Mouse (Mus musculus) midbrain, embryonic 11.5 days (tissue): Measurements from ENCODE around the gene Mrpl39. TPM values are rescaled to one million over a fixed set of nuclear protein-coding genes. Genes with fewer than 3 reads are reported as not detected.

Experiments used
- ATAC-seq: fragments of 200-750 bp; cut with Nextera tagmentation; 2 replicates; pipeline ENCODE4 v1.8.0; 2017; ENCODE audit warnings: moderate TSS enrichment, moderate library complexity; ENCODE audit not compliant: low FRiP score
- DNase-seq: peaks from one replicate; pipeline ENCODE4 v3.0.0; 2015; ENCODE audit warnings: low spot score; ENCODE audit errors: missing footprints
- H3K27ac ChIP-seq: fragments of 300-500 bp; sonication (generic); 2 replicates; pipeline ENCODE4 v1.5.1; 2014; ENCODE audit warnings: low read depth, low read length
- H3K27me3 ChIP-seq: fragments of 300-500 bp; sonication (generic); 2 replicates; pipeline ENCODE4 v1.6.1; 2014; ENCODE audit warnings: mild to moderate bottlenecking, low read length, moderate library complexity, mixed read lengths; ENCODE audit not compliant: control insufficient read depth, insufficient read depth
- H3K36me3 ChIP-seq: fragments of 300-500 bp; sonication (generic); 2 replicates; pipeline ENCODE4 v1.6.1; 2014; ENCODE audit warnings: mild to moderate bottlenecking, low read length, moderate library complexity, mixed read lengths; ENCODE audit not compliant: control insufficient read depth, insufficient read depth
- H3K4me1 ChIP-seq: fragments of 300-500 bp; sonication (generic); 2 replicates; pipeline ENCODE4 v1.6.1; 2014; ENCODE audit warnings: low read length; ENCODE audit not compliant: control insufficient read depth, insufficient read depth
- H3K4me2 ChIP-seq: fragments of 300-500 bp; sonication (generic); 2 replicates; pipeline ENCODE4 v1.6.1; 2014; ENCODE audit warnings: mild to moderate bottlenecking, moderate library complexity
- H3K4me3 ChIP-seq: fragments of 300-500 bp; sonication (generic); 2 replicates; pipeline ENCODE4 v1.5.1; 2014; ENCODE audit warnings: low read depth, low read length
- H3K9ac ChIP-seq: fragments of 300-500 bp; sonication (generic); 2 replicates; pipeline ENCODE4 v1.6.1; 2014; ENCODE audit warnings: low read length
- H3K9me3 ChIP-seq: fragments of 300-500 bp; sonication (generic); 2 replicates; pipeline ENCODE4 v1.6.1; 2016; ENCODE audit warnings: low read length; ENCODE audit not compliant: control insufficient read depth
- WGBS: fragments of 180-500 bp; shearing (Covaris S2); extraction: QIAGEN DNeasy Blood & Tissue Kit; methylation state at CpG from one replicate; pipeline ENCODE4 v1.1.7; 2014; 5-methylcytosine and 5-hydroxymethylcytosine counted together
- polyA plus RNA-seq: library from polyadenylated mRNA; unstranded; fragments of >200 nt; fragmentation: Nextera tagmentation; extraction: Ambion mirVana; gene quantifications from 2 replicates; pipeline ENCODE4 v1.2.1, GENCODE M21; 2014

Gene Mrpl39
- polyA plus RNA-seq, 1 experiment from 2014 or later: 60.4 TPM

GRCm38 (mm10) chr16:84704661-84705240 lies 30.8 kb downstream of the Mrpl39 start:
- ATAC-seq (no peak), DNase-seq (no peak)
- peaks cover 5% of the 10 kb centered on the region for H3K27me3 ChIP-seq
- no peak overlapping the region for H3K4me2 ChIP-seq
- H3K4me1 ChIP-seq: no peaks in the 10 kb centered on the region; the same call in 1 of the 2 replicates
- no peak overlapping the region for H3K27ac ChIP-seq
- no peaks in the 10 kb centered on the region for H3K36me3 ChIP-seq
- H3K9ac ChIP-seq: no peak overlapping the region
- no peak overlapping the region for H3K4me3 ChIP-seq
- WGBS: 79% methylated on average over 8 of the region's 8 CpGs
- no peaks in the 10 kb centered on the region for H3K9me3 ChIP-seq

GRCm38 (mm10) chr16:84703769-84704660 lies 31.5 kb downstream of the Mrpl39 start:
- H3K9me3 ChIP-seq: no peaks in the 10 kb centered on the region
- DNase-seq (peak; percentile 85), ATAC-seq (no peak)
- peaks cover 5% of the 10 kb centered on the region for H3K27me3 ChIP-seq
- peak overlapping the region; percentile 63; the same call in 1 of the 2 replicates for H3K4me3 ChIP-seq
- 69% methylated on average over 13 of the region's 13 CpGs for WGBS
- no peak overlapping the region for H3K9ac ChIP-seq
- H3K4me1 ChIP-seq: no peaks in the 10 kb centered on the region; the same call in 1 of the 2 replicates
- no peak overlapping the region for H3K27ac ChIP-seq
- H3K4me2 ChIP-seq: peak overlapping the region; percentile 96
- no peaks in the 10 kb centered on the region for H3K36me3 ChIP-seq

- under 1% methylated on average over 55 of the region's 55 CpGs for WGBS
- H3K27ac ChIP-seq: no peak overlapping the region
- H3K4me1 ChIP-seq: no peaks in the 10 kb centered on the region; the same call in 1 of the 2 replicates
- H3K27me3 ChIP-seq: peaks cover 5% of the 10 kb centered on the region
- peak; percentile 94 for DNase-seq
- peak overlapping the region; percentile 96 for H3K4me2 ChIP-seq
- ATAC-seq: peak; percentile 89
- peak overlapping the region; percentile 63 for H3K4me3 ChIP-seq
- no peaks in the 10 kb centered on the region for H3K9me3 ChIP-seq
- no peaks in the 10 kb centered on the region for H3K36me3 ChIP-seq
- H3K9ac ChIP-seq: peak overlapping the region; percentile 67
Measured at GRCm38 (mm10) chr16:84703129-84703768, 32.3 kb downstream of the Mrpl39 start.

GRCm38 (mm10) chr16:84702230-84703128 lies 33.1 kb downstream of the Mrpl39 start:
- Histone ChIP-seq H3K4me2 (peak overlapping the region; percentile 96), H3K9me3 (no peaks in the 10 kb centered on the region), H3K4me3 (peak overlapping the region; percentile 63), H3K27me3 (peaks cover 5% of the 10 kb centered on the region), H3K4me1 (no peaks in the 10 kb centered on the region; the same call in 1 of the 2 replicates), H3K27ac (no peak overlapping the region), H3K36me3 (no peaks in the 10 kb centered on the region), H3K9ac (peak overlapping the region; percentile 67)
- ATAC-seq (peak; percentile 71), DNase-seq (peak; percentile 93)
- WGBS: 12% methylated on average over 39 of the region's 39 CpGs

- no peaks in the 10 kb centered on the region for H3K9me3 ChIP-seq
- no peak overlapping the region for H3K27ac ChIP-seq
- no peak for ATAC-seq
- DNase-seq: no peak
- peaks cover 5% of the 10 kb centered on the region for H3K27me3 ChIP-seq
- H3K36me3 ChIP-seq: no peaks in the 10 kb centered on the region
- no peak overlapping the region for H3K9ac ChIP-seq
- H3K4me1 ChIP-seq: no peaks in the 10 kb centered on the region; the same call in 1 of the 2 replicates
- 88% methylated on average over 5 of the region's 5 CpGs for WGBS
- H3K4me2 ChIP-seq: no peak overlapping the region
- no peak overlapping the region for H3K4me3 ChIP-seq
Measured at GRCm38 (mm10) chr16:84701041-84701440, 34.5 kb downstream of the Mrpl39 start.

GRCm38 (mm10) chr16:84698708-84699107 lies 36.8 kb downstream of the Mrpl39 start:
- Histone ChIP-seq H3K27me3 (peaks cover 3% of the 10 kb centered on the region; the same call in 1 of the 2 replicates), H3K9me3 (no peaks in the 10 kb centered on the region), H3K36me3 (no peaks in the 10 kb centered on the region), H3K4me1 (no peaks in the 10 kb centered on the region; the same call in 1 of the 2 replicates), H3K4me3 (no peak overlapping the region), H3K27ac (no peak overlapping the region), H3K4me2 (no peak overlapping the region), H3K9ac (no peak overlapping the region)
- 73% methylated on average over 6 of the region's 6 CpGs for WGBS
- DNase-seq (no peak), ATAC-seq (no peak)

GRCm38 (mm10) chr16:84696178-84696577 lies 39.4 kb downstream of the Mrpl39 start:
- Histone ChIP-seq H3K36me3 (no peaks in the 10 kb centered on the region), H3K9me3 (no peaks in the 10 kb centered on the region), H3K4me1 (no peaks in the 10 kb centered on the region), H3K27me3 (no peaks in the 10 kb centered on the region), H3K4me3 (no peak overlapping the region), H3K4me2 (no peak overlapping the region), H3K27ac (no peak overlapping the region), H3K9ac (no peak overlapping the region)
- 86% methylated on average over 11 of the region's 11 CpGs for WGBS
- DNase-seq: no peak
- ATAC-seq: 0 out of 2 replicates have a peak, but pooled peaks have one; percentile 35

GRCm38 (mm10) chr16:84681991-84682390 lies 53.6 kb downstream of the Mrpl39 start:
- Histone ChIP-seq H3K9ac (no peak overlapping the region), H3K4me1 (no peaks in the 10 kb centered on the region), H3K4me3 (no peak overlapping the region), H3K9me3 (no peaks in the 10 kb centered on the region), H3K4me2 (no peak overlapping the region), H3K36me3 (no peaks in the 10 kb centered on the region), H3K27me3 (no peaks in the 10 kb centered on the region), H3K27ac (no peak overlapping the region)
- ATAC-seq (no peak), DNase-seq (no peak)
- WGBS: 62% methylated on average over 4 of the region's 4 CpGs
